Mouse (Mus musculus) embryo, embryonic 10.5 days (tissue): ENCODE results near the gene Nol4l.
A peak's percentile ranks its signal among the peaks of the same experiment; 100 is the strongest.

Source experiments
- DNase-seq: peaks from one replicate; pipeline ENCODE4 v3.0.0-alpha.2; 2015; ENCODE audit warnings: low spot score

Gene Nol4l

DNA sequence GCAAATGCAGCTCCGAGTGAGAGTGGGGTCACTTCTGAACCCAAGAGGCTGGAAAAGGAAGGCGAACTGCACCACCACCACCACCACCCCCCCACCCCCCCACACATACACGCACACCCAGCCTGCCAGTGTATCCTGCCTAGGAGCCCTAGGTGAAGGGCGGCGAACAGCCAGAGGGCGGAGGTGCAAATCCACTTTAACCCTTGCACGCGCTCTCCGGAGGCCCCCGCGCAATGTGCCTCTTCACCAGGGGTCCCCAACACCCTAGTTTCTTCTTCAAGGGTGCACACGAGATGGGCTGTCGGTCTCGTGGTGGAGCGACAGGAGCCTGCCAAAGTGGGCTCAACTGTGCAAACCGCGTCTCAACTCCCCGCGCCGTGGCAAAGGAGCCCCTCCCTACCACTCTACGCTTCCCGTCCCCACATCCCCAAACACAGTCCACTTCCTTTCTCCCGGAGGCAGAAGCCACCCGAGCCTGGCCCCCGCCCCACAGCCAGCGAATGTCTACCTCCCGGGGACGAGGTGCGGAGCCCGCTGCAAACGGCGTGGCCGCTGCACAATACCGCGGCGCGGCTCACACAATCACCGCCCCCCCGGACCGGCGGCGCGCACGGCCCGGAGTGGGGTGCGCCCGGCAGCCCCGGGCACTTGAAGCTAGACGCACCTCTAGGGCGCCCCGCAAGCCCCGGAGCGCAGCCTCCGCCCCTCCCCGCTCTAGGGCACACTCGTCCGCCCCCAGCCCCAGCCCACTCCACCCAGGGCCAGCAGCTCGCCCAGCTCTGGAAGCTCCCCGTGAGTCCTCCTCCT is 86.1 kb downstream of the Nol4l start:
- DNase-seq, result peak; percentile 45

DNA sequence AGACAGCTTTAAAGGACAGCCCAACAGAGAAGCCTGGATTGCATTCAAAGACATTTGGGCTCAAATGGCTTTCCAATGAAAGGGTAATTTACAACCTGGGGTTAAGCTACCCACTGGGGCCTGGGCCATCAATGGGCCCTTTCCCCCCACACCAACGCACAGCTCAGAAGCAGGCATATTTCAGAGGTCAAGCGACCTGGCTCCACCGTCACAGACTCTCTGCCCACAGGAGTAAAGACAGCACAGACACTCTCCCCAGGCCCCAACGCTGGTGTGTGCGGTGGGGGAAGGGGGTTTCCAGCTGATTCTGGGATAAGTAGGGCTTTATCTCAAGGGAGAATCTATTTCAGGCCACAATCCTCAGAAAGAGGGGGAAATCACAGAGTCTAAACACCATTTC is 87.1 kb downstream of the Nol4l start:
- peak; percentile 51 for DNase-seq

DNA sequence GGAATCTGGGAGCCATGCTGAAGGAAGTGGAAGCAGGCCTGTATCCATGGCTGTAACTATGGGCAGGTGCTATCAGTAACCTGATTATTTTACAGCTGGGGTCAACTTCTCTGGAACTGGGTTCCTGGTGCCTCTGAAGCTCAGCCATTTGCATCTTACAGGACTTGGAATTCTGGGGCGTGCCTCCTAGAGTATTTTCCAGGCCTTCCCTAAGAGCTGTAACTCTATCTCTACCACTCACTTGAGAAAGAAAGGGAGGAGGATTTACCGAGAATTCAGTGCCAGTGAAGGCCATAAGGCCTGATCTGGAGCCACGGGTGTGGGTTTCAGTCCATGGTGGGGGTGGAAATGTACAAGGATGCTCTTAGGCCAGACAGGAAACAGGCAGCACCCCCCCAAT is 88.5 kb downstream of the Nol4l start:
- DNase-seq, result no peak

DNA sequence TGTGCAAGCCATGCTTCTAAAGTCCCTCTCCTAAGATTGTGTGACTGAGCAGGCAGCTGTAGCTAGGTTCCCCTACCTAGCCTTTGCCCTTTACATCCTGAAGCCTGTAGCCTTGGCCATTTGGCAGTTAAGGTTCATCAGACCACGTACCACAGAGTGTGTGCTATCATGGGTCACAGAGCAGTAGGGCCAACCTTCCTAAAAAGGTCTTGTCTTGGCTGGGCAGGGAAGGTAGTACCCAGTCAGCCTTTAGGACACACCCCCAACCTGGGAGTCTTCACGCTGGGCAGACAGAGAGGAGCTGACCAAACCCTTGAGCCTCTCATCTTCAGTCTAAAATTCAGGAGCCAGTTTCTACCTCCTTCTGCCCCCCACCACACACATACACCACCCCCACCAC is 89.0 kb downstream of the Nol4l start:
- no peak for DNase-seq

DNA sequence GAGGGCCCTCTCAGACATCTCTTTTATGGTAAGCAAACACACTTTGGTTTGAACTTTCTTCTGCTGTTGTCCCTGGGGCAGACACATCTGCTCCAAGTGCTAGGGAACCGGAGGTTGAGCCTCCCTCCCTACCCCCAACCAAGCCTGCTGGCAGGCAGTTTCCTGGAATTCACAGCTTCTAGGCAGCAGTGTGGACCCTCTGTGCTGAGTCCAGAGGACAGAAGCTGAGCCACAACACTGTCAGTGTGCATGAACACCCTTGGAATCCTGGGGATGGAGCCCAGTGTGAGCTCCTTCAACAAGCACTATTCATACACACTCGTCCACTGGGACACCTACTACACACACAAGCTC is 92.5 kb downstream of the Nol4l start:
- no peak for DNase-seq

DNA sequence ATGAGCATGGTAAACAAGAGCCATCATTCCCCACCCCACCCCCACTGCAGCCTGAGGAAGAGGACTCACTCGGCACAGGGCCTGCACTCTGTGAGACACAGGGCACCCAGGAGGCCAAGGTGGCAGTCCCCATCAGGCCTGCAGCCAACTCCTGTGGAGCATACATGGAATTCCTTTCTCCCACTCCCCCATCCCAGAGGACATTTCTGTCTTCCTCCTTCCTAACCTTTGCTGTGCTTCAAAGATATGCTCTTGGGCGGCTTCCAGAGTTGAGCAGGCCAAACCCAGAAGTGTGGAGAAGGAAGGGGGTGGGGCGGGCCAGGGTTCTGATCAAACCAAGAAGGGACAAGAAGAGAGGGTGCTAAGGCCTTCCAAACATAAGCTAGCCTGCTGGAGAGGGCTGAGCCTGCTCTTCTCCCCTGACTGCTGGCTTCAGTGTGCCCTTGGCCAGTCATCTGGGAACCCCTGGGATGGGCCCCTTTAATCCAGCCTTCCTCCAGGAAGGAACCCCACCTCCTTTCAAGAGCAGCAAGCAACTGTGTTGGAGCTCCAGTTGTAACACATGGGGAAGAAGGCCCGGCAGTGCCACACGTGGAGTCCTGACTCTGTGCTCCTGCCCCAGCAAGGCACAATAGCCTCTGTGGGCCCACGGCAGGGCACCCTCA is 93.0 kb downstream of the Nol4l start:
- DNase-seq, result peak; percentile 34

DNA sequence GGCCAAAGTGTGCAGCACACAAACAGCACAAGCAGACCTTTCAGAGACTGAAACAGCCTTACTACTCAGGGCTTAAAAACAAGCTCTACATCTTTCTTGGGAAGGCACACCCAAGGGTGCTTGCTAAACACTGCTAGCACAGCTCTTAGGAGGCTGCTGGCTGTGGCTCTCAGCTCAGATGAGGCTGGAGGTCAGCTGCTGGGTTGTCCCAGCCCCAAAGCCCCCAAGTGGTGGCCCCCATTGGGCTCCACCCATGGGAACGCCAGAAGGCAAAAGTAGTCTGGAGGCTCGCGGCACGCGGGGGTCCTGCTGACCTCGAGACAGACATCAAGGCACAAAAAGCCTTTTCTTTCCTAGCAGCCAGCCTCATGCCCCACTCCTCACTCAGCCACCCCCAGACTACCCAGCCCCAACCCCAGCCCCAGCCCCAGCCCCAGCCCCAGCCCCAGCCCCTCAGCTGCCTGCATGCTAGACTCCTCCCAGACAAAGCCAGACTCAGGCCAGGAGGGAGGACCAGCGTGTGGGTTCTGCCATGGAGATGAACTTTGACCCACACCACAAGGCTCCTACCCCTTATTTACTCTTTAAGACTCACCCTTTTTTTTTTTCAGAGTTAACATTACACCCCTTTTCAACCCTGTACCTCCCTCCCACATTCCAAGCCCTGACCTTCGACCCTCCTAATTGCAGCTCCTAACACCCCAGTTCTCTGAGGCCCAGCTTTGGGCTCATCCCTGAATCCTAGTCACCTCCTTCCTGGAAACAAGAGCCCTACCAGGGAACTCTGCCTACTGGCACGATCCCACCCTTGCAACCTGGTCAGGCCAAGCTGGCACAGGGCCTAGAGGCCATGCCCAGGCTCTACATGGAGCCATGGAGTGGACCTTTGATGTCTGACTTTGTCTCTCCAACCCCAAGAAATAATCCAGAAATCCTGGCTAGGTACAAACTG is 94.6 kb downstream of the Nol4l start:
- DNase-seq, result peak; percentile 69

DNA sequence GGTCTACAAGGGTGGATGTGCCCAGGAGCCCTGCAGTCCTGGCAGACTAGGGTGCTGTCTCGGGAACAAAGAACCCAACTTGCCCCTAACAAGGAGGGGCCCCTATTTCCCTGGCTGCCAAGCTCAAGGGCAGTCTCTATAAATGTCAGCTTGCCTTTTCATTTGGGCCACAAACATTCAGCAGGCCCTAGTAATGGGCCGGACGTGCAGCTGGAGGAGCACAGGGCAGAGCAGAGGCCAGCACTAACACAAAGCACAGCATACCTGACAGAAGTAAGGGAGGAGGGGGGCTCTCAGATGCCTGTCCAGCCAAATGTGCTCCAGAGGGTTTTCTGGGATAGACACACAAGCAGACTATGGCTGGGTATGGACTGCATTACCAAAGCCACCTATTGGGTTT is 95.9 kb downstream of the Nol4l start:
- no peak for DNase-seq

DNA sequence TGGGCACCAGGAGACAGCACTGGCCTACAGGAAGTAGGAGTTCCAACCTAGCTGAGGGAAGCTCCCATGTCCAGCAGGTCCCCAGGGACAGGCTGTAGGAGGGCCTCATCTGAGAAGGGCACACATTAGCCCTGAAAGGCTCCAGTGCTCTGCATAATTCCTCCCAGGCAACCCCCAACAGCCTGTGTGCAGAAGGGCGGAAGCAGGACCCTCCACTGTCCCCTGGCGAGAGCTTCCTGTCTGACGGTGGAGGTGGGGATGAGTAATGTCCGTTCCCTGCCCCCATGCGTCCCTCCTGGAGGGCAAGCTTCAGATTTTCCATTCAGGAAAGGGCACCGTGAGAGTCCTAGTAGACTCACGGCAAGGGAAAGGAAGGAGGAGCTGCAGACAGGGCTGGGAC is 97.3 kb downstream of the Nol4l start:
- DNase-seq, result peak; percentile 52

DNA sequence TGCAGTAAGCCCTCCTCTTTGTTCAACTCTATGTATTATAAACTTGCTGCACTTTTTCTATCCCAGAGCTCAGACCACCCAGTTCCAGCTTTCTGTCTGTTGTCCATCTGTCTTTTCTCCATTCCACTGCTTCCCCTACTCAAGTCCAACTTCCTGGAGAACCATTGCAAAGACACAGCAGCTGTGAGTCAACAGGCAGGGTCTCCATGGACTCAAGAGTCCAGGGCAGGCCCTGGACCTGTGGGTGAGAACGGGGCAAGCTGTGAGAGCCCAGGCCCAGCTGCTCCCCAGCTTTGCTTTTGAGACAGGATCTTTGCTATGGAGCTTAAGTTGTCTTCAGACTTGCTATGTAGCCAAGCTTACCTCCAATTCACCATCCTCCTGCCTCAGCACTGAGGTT is 99.2 kb downstream of the Nol4l start:
- DNase-seq, result no peak

DNA sequence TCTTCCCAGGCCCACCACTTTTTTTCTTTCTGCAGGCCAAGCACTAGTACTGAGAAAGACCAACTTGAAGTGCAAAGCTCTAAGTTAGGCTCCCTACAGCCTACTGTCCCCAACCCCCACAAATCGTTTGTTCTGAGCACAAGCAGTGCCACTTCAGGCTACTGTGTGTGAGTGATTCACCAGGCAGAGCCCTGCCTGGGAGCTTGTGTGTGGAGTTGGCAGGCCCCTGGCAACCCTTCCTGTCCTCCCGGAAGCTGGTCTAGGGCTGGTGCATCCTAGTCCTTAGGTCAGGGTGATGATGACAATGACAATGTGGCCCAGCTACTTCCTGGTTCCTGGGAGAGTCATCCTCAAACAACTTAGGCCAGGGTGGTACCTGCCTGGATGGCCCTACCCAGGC is 101.3 kb downstream of the Nol4l start:
- DNase-seq, result no peak

DNA sequence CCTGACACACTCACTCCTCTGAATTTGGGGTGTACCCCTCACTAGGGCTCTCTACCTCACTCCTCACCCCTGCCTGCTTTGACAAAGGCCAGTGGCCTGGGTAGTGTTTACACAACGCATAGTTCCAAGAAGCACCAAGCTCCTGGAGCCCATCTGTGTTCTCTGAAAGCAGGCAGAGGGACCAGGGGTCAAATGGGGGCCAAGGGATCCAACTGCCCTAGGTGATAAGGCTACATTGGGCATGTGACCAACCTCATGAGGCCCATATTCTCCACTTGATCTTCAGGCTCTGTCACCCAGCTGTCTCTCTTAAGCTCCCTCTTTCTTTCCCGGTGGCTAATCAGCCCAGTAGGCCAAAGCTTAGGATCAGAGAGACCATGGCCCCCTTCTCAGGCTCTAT is 102.8 kb downstream of the Nol4l start:
- peak; percentile 77 for DNase-seq

DNA sequence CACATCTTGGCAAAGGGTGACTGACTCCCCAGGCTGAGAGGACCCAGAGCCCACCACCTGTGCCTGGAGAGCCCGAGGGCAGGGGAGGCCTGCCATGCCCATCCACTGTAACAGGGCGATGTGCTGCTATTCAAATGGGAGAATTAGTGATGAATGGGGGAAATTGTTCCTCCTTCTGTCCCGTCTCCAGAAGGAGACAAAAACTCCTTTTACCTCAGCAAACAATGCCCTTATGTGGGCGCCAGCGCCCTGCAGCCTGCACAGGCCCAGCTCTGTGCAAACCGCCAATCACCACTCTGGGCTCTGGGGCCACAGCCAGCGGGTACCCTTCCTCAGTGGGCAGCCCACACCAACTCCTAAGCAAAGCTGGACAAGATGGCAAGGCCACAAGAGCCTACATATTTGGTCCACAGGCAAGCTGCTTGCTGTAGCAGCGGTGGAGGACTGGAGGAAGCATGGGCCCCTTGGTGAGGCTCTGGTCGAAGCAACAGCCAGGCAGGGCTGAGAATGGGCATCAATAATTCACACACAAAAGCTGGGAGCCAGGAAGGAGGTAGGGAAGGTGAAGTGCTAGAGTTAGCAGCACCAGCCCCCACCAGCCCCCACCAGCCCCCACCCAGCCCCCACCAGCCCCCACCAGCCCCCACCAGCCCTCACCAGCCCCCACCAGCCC is 103.6 kb downstream of the Nol4l start:
- peak; percentile 40 for DNase-seq

DNA sequence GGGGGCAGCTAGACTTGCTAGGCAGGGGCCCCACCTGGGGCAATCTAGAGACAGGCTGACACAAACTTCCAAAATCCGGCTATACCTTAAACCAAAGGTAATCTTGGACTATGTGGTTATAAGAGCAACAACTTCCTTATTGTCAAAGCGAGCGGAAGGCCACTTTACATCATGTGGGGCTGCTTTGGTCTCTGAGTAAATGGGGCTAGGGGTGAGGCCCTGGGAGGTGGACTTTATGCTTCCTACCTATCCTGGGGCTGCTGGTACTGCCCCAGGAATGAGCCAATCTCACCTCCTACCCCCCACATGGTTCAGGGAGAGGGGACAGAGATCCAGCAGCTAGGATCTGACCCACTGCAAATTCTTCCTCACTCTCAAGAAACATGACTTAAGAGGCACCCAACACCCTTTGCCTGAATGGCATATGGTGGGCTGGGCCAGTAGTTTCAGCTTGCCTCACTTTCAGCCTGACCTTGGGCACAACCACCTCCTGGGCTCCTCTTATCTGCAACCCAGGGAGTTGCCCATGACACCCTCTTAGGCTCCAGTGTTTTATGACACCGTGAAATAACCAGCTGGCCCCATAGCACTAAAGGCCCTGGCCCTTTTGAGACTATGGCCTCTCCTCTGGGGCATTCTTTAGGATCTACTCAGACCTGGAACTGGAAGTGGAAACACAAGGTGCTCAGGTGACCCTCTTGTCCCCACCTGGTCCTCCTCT is 104.5 kb downstream of the Nol4l start:
- no peak for DNase-seq

DNA sequence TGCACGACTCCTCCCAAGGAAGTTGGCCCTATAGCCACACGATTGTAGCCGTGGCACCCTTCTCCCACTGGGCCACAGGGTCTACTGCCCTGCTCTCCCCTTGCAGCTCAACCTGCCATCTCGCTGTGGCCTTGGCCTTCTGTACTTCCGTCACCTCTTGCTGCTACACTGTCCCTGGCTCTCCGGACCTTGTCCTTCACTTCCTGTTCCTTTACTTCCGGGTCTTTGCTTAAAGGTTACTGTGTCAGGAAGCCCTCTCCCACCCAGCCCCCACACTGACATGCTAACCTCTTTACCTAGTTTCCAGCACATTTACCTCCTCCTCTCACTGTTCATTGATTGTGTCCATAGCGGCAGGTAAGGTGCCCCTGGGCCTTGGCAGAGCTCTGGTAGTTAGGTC is 105.2 kb downstream of the Nol4l start:
- no peak for DNase-seq

DNA sequence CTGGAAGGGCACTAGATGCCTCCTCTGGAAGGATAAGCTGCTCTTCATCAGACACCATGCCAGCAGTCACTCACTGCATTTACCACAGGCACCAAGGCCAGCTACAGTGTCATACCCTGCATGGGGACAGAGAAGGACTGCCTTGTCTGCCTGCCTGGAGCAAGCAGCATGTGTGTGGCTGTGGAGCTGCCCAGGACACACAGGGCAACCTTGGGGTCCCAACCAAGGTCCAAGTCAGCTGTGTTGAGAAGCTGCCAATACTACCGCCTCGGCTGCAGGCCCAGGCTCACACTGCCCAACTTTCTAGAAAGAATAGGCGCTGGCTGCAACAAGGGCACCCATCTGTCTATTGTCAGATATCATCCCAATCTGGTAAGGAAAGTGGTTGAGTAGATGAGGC is 106.7 kb downstream of the Nol4l start:
- no peak for DNase-seq

DNA sequence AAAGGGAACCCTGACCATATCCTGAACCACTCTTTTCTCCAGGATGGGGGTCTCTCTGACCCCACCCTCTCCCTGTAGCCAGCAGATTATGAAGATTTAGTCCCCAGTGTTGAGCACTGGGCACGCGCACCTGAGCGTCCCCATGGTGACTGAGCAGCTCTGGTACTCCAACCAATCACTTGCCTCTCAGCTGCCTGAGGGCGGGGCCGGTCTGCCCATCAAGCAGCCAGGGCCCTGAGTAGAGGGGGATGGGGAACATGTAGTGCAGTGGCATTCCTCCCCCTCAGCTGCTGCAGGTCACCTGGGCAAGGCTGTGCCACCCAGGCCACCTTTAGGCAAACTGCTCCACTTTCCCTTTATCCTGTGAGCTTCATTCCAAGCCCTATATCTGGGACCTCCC is 107.7 kb downstream of the Nol4l start:
- DNase-seq, result peak; percentile 44

DNA sequence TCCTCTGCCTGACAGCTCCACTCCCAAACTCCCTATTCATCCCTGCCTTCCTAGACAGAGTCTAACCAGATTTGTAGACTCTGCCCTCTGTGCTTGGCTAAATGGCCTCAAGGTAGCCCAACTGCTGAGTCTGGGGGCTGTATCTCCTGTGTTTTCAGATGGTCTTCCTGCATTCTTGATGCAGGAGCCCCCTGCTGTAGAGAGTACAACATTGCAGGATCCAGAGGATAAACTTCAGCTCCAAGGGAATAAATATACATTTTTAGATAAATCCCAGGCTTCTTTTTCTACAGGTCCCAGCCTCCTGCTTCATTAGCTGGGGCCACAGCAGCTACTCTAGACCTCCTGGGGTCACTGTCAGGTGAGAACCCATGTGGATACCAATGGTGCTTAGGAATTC is 108.5 kb downstream of the Nol4l start:
- DNase-seq, result peak; percentile 58

DNA sequence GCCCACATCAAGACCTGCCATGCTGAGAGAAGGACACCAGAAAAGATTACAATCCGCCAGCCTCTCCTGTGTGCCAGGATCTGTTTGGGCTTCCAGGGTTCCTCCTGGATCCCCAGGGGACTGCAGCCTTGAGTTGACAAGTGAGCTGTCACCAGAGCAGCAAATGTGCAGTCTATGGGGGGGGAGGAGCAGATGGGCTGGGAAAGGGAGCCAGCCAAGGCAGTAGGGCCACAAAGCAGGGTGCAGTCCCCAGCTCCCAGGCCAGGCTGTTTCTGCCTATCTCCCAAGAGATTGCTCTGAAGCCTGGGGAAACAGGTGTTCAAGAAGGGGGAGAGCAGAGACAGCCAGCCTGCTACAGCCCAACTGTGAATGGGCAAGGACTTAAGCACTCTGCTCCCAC is 111.4 kb downstream of the Nol4l start:
- no peak for DNase-seq

DNA sequence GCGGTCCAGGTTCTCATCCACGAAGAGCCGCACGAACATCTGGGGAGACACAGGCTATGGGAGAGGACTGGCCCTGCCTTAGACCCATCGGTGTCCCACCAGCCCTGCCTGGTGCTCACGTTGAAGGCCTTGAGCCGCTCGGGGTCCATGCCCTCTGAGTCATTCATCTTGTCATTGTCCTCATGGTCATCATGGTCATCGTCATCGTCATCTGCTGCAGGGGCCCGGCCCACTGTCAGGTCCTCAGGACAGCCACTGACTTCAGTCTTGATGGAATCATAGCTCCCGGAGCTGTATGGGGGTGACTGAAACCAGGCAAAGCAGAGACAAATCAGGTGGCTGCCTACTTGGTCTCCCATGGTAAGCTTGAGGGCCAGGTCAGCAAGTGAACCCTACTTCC is 111.9 kb downstream of the Nol4l start:
- no peak for DNase-seq

DNA sequence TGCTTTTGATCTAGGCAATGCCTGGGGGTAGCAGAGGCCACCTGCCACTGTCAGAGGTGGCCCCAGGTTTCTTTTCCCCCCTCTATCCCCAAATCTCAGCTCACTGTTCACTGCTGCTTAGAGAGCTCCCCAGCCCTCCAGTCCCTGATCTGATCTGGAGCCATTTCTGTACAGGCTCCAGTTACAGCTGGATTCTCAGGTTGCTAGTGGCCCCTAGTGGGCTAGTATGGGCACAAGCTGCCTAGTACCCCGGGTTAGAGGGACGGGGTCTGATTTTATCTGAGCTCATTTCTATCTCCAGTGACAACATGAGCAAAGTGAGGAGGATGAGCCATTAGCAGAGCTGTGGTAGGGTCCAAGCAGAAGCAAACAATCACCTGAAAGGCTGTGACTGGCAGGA is 115.2 kb downstream of the Nol4l start:
- DNase-seq, result peak; percentile 58

DNA sequence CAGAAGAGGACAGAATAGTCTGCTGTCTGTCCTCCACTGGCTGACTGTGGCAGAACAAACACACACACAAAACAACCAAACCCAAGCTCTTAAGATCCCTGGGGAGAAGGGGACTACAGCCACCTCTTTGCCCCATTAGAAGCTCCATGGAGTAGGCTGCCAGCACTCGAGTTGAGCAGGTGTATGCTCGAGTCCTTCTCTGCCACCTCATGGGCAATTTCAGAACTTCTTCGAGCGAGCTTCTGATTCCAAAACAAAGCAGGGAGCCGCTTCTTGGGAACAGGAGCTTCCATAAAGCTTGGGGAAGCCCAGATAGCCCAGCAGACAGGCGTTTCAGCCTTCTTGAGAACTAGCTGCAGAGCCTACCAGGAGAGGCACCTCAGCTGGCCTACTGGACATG is 117.2 kb downstream of the Nol4l start:
- no peak for DNase-seq
